Mouse (Mus musculus): Measurements from ENCODE around the gene Nfkbie.

- TF ChIP-seq CTCF (IDR thresholded peaks at IDR 0.05; ENCODE audit: borderline replicate concordance, insufficient read depth, low read length) (no peak), POLR2A (IDR thresholded peaks at IDR 0.05; ENCODE audit: low read depth, low read length) (no peak)
These were observed 36.6 kb upstream of the Nfkbie start for GRCm38 (mm10) chr17:45518766-45519475.

Measured in embryonic fibroblast, embryonic 13.5 days (primary cell).